Mouse (Mus musculus): ENCODE measurements at regions not wholly inside any gene's neighbourhood (a gene's known extent, or its start where the extent isn't known, plus 50 kb on each side); places are given as distances from the start of the nearest gene placed in this dataset.
A peak's percentile ranks its signal among the peaks of the same experiment; 100 is the strongest.

- H3K4me3 ChIP-seq (replicated peaks; ENCODE audit: insufficient read depth, low read depth, low read length), result no peak overlapping the region
- WGBS, result 74% methylated on average over 3 of the region's 3 CpGs
- DNase-seq, result no peak
- no peak for TF ChIP-seq POLR2A (IDR thresholded peaks at IDR 0.05; ENCODE audit: borderline replicate concordance, insufficient read depth, low read length)
- TF ChIP-seq CTCF (IDR thresholded peaks at IDR 0.05; ENCODE audit: borderline replicate concordance, insufficient read depth, low read depth, low read length), result no peak
- no peak overlapping the region for H3K27ac ChIP-seq (ENCODE audit: insufficient read depth, low read length)
- no peaks in the 10 kb centered on the region for H3K27me3 ChIP-seq (ENCODE audit: control insufficient read depth, insufficient read depth, low read length)
- H3K4me1 ChIP-seq (ENCODE audit: control insufficient read depth, insufficient read depth, low read length), result no peaks in the 10 kb centered on the region; the same call in 1 of the 2 replicates
Observed at GRCm38 (mm10) chr12:26130011-26130410, 285.0 kb downstream of the Rnf144a start.

- WGBS, result 64% methylated on average over 4 of the region's 4 CpGs
- no peak for TF ChIP-seq POLR2A (IDR thresholded peaks at IDR 0.05; ENCODE audit: borderline replicate concordance, insufficient read depth, low read length)
- no peak for TF ChIP-seq CTCF (IDR thresholded peaks at IDR 0.05; ENCODE audit: borderline replicate concordance, insufficient read depth, low read depth, low read length)
- Histone ChIP-seq H3K27me3 (ENCODE audit: control insufficient read depth, insufficient read depth, low read length) (no peaks in the 10 kb centered on the region), H3K4me1 (ENCODE audit: control insufficient read depth, insufficient read depth, low read length) (no peaks in the 10 kb centered on the region; the same call in 1 of the 2 replicates), H3K4me3 (replicated peaks; ENCODE audit: insufficient read depth, low read depth, low read length) (no peak overlapping the region), H3K27ac (ENCODE audit: insufficient read depth, low read length) (no peak overlapping the region)
- DNase-seq, result no peak
Observed at GRCm38 (mm10) chr12:26129511-26129910, 285.5 kb downstream of the Rnf144a start.

GRCm38 (mm10) chr12:26128851-26129250 lies 286.2 kb downstream of the Rnf144a start:
- H3K27ac ChIP-seq (ENCODE audit: insufficient read depth, low read length), result no peak overlapping the region
- DNase-seq, result no peak

GRCm38 (mm10) chr12:26126260-26126659 lies 288.8 kb downstream of the Rnf144a start:
- no peak overlapping the region for H3K27ac ChIP-seq (ENCODE audit: insufficient read depth, low read length)
- 71% methylated on average over 9 of the region's 9 CpGs for WGBS
- no peaks in the 10 kb centered on the region; the same call in 1 of the 2 replicates for H3K4me1 ChIP-seq (ENCODE audit: control insufficient read depth, insufficient read depth, low read length)
- H3K27me3 ChIP-seq (ENCODE audit: control insufficient read depth, insufficient read depth, low read length), result no peaks in the 10 kb centered on the region
- no peak overlapping the region for H3K4me3 ChIP-seq (replicated peaks; ENCODE audit: insufficient read depth, low read depth, low read length)
- TF ChIP-seq CTCF (IDR thresholded peaks at IDR 0.05; ENCODE audit: borderline replicate concordance, insufficient read depth, low read depth, low read length) (no peak), POLR2A (IDR thresholded peaks at IDR 0.05; ENCODE audit: borderline replicate concordance, insufficient read depth, low read length) (no peak)
- no peak for DNase-seq

More at GRCm38 (mm10) chr12:26128851-26129250, 286.2 kb downstream of the Rnf144a start:
- Histone ChIP-seq H3K4me3 (replicated peaks; ENCODE audit: insufficient read depth, low read depth, low read length) (no peak overlapping the region), H3K27me3 (ENCODE audit: control insufficient read depth, insufficient read depth, low read length) (no peaks in the 10 kb centered on the region), H3K4me1 (ENCODE audit: control insufficient read depth, insufficient read depth, low read length) (no peaks in the 10 kb centered on the region; the same call in 1 of the 2 replicates)
- no peak for TF ChIP-seq CTCF (IDR thresholded peaks at IDR 0.05; ENCODE audit: borderline replicate concordance, insufficient read depth, low read depth, low read length)
- no peak for TF ChIP-seq POLR2A (IDR thresholded peaks at IDR 0.05; ENCODE audit: borderline replicate concordance, insufficient read depth, low read length)

- DNase-seq, result no peak
- no peak overlapping the region for H3K4me3 ChIP-seq (replicated peaks; ENCODE audit: insufficient read depth, low read depth, low read length)
- TF ChIP-seq CTCF (IDR thresholded peaks at IDR 0.05; ENCODE audit: borderline replicate concordance, insufficient read depth, low read depth, low read length) (no peak), POLR2A (IDR thresholded peaks at IDR 0.05; ENCODE audit: borderline replicate concordance, insufficient read depth, low read length) (no peak)
- H3K4me1 ChIP-seq (ENCODE audit: control insufficient read depth, insufficient read depth, low read length), result no peaks in the 10 kb centered on the region
- no peaks in the 10 kb centered on the region for H3K27me3 ChIP-seq (ENCODE audit: control insufficient read depth, insufficient read depth, low read length)
- no peak overlapping the region for H3K27ac ChIP-seq (ENCODE audit: insufficient read depth, low read length)
- WGBS, result 97% methylated on average over 2 of the region's 2 CpGs
Observed at GRCm38 (mm10) chr12:26124211-26124610, 290.8 kb downstream of the Rnf144a start.

- 24% methylated on average over 9 of the region's 9 CpGs for WGBS
- Histone ChIP-seq H3K4me3 (replicated peaks; ENCODE audit: insufficient read depth, low read depth, low read length) (no peak overlapping the region), H3K4me1 (ENCODE audit: control insufficient read depth, insufficient read depth, low read length) (peaks cover 30% of the 10 kb centered on the region), H3K27ac (ENCODE audit: insufficient read depth, low read length) (peak overlapping the region; percentile 8; the same call in 1 of the 2 replicates), H3K27me3 (ENCODE audit: control insufficient read depth, insufficient read depth, low read length) (no peaks in the 10 kb centered on the region)
- no peak for TF ChIP-seq CTCF (IDR thresholded peaks at IDR 0.05; ENCODE audit: borderline replicate concordance, insufficient read depth, low read depth, low read length)
- no peak for TF ChIP-seq POLR2A (IDR thresholded peaks at IDR 0.05; ENCODE audit: borderline replicate concordance, insufficient read depth, low read length)
- peak; percentile 48 to 54 for DNase-seq
Observed at GRCm38 (mm10) chr12:26115339-26115912, 299.6 kb downstream of the Rnf144a start.

GRCm38 (mm10) chr12:26112166-26113019 lies 302.7 kb downstream of the Rnf144a start:
- H3K27ac ChIP-seq (ENCODE audit: insufficient read depth, low read length), result peak overlapping the region; percentile 83
- WGBS, result 13% methylated on average over 8 of the region's 8 CpGs
- peaks cover 33% of the 10 kb centered on the region for H3K4me1 ChIP-seq (ENCODE audit: control insufficient read depth, insufficient read depth, low read length)
- H3K4me3 ChIP-seq (replicated peaks; ENCODE audit: insufficient read depth, low read depth, low read length), result no peak overlapping the region
- H3K27me3 ChIP-seq (ENCODE audit: control insufficient read depth, insufficient read depth, low read length), result no peaks in the 10 kb centered on the region
- DNase-seq, result peak; percentile 91
- TF ChIP-seq POLR2A (IDR thresholded peaks at IDR 0.05; ENCODE audit: borderline replicate concordance, insufficient read depth, low read length) (no peak), CTCF (IDR thresholded peaks at IDR 0.05; ENCODE audit: borderline replicate concordance, insufficient read depth, low read depth, low read length) (no peak)
